Mouse (Mus musculus) bone marrow macrophage, adult 2 months (primary cell): ENCODE measurements around the gene Angptl6.

ENCODE experiments used
- CTCF ChIP-seq: IDR thresholded peaks from 2 replicates; pipeline ENCODE4 v1.5.1; 2012; ENCODE audit warnings: low read depth, mild to moderate bottlenecking, low read length, moderate library complexity
- POLR2A ChIP-seq: IDR thresholded peaks from 2 replicates; pipeline ENCODE4 v1.6.1; 2012; ENCODE audit warnings: mild to moderate bottlenecking, low read depth, low read length, borderline replicate concordance

DNA sequence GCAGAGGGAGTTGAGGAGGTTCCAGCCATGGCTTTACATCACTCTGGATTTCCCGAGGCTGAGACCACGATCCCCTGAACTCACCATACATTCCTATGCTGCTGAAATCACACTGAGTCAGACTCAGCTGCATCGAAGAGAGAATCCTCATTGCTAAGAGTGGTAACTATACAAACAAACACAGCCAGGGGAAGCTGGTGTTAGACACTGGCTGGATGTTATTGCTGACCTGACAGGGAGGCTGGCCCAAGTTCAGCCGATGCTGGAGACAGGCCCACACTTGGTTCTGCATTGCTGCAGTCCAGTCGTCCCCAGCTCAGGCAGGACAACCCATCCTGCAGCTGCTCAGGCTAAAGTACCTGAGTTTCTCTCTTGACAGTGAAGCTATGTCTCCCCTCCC lies 53.7 kb downstream of the Angptl6 start:
- TF ChIP-seq POLR2A (no peak), CTCF (no peak)
